Mouse (Mus musculus): ENCODE measurements around the gene Snapc3.
"Not testable (repeated sequence)": the region's sequence is repeated elsewhere in the genome, so short reads cannot be mapped to it uniquely, and the experiment has no call there.

The Snapc3 gene

DNA sequence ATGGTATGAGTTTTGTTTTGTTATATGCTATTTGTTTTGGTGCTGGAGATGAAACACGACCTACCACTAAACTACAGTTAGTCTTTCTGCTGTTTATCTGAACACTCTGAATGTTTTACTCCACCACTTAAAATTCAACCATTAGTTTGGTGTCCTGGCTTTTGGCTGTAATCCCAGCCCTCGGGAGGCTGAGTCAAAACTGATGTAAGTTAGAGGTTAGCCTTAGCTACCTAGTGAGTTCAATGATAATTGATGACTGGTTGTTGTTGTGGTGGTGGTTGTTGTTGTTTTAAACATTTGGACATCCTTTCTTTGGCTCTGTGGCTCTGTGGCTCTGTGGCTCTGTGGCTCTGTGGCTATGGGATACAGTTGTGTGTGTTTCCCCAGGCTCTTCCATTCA is 1.3 kb downstream of the Snapc3 start:
- no peak for DNase-seq

- no peak for DNase-seq
Observed at GRCm38 (mm10) chr4:83423641-83424040, 6.1 kb downstream of the Snapc3 start.

- no peak for DNase-seq
Observed at GRCm38 (mm10) chr4:83425119-83425518, 7.6 kb downstream of the Snapc3 start.

- DNase-seq, result no peak
Observed at GRCm38 (mm10) chr4:83427141-83427540, 9.6 kb downstream of the Snapc3 start.

GRCm38 (mm10) chr4:83427696-83428095 is 10.2 kb downstream of the Snapc3 start:
- no peak for DNase-seq

DNA sequence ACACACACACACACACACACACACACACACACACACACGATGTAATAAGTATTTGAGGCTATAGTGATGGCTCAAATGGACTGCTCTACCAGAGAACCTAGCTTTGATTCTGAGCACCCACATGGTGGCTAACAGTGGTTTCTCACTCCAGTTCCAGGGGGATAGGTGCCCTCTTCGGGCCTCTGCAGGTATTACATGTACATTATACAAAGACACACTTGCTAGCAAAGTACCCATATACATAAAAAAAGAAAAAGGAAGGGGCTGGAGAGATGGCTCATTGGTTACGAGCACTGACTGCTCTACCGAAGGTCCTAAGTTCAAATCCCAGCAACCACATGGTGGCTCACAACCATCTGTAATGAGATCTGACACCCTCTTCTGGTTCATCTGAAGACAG is 11.3 kb downstream of the Snapc3 start:
- DNase-seq, result no peak

DNA sequence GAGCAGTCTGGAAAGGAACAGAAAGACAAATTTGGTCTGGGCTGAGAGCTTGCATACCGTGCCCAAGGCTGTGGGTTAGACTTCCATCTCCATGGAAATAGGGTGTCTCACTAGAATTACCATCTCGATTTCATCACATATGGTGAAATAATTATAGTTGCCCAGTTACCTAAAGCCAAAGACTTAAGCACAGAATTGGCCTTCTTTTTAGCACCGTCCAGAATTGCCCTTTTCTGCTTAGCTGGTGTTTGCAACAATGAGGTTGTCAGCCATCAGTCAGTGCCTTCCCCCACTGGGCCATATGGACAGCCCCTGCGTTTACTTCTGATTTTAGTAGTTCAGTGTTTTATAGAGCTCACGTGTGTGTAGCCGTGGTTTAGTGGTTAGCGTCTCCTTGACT is 14.4 kb downstream of the Snapc3 start:
- DNase-seq, result no peak

GRCm38 (mm10) chr4:83432901-83433300 is 15.4 kb downstream of the Snapc3 start:
- no peak for DNase-seq

DNA sequence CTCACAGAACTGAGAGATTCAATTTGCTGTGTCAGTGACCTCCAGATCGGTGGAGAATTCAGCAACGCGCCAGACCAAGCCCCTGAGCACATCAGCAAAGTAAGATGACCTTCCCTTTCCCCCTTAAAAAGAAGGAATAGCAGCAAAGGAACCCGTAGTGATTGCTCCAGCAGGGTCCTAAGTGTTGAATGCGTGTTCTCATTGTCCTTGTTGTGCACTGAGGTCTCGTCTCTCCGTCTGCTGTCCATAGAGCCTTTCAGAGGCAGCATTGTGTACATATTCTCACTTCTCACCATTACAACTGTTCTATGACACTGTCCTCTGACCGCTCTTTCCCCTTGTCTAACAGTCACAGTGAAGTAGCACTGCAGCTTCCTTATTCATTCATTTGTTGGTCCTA is 18.9 kb downstream of the Snapc3 start:
- DNase-seq, result no peak

- DNase-seq, result no peak
Observed at GRCm38 (mm10) chr4:83438116-83438515, 20.6 kb downstream of the Snapc3 start.

DNA sequence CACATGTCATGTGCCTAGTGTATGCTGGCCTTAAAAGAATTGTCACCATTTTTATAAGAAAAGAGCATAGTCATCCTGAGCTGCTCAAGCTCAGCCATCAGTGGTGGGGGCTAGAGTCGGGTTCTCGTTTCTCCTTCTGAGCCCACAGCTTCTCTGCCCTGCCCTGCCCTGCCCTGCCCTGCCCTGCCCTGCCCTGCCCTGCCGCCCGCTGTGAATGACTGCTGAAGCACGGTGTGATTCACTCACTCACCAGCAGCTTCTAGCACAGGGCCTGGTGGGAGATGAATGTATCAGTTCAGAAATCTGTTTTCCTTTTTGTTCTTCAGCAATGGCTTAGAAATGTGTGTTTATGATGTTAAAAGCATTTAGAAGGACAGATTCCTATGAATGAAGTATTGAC is 21.5 kb downstream of the Snapc3 start:
- no peak for DNase-seq

- no peak for DNase-seq
Observed at GRCm38 (mm10) chr4:83441050-83441449, 23.5 kb downstream of the Snapc3 start.

DNA sequence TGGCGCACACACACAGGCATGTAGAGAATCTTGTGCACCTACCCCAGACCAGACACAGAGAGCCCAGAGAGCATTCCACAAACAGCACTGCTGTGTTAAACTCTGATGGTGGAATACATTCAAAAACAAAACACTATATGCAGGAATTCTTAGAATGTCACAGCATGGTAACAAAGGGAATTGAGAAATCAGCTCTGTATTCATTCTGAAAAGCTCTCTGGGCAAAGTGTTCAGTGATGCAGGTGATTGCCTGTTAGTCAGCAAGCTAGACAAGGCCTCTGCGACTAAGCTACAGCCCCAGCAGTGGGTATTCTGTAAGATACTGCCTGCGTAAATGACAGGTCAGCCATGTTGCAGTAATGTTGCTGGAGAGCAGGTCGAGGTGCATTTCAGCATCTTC is 33.3 kb downstream of the Snapc3 start:
- DNase-seq, result no peak

DNA sequence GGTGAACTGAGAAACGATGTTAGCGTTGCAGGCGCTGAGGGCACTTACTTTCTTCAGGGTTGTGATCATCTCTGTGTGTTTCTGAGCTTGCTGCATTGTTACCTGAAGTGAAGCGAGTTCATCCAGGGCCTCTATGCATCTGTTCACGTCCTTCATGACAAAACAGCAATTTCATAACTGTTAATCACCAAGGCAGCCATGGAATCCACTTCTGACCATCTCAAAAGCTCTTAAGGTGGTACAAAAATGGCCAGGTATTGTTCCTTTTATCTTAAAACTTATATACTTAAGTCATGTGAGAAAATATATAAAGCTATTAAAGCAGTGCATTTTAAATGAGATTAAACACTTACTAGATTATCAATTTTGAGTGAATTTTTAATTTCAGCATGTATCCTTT is 42.6 kb downstream of the Snapc3 start:
- no peak for DNase-seq

DNA sequence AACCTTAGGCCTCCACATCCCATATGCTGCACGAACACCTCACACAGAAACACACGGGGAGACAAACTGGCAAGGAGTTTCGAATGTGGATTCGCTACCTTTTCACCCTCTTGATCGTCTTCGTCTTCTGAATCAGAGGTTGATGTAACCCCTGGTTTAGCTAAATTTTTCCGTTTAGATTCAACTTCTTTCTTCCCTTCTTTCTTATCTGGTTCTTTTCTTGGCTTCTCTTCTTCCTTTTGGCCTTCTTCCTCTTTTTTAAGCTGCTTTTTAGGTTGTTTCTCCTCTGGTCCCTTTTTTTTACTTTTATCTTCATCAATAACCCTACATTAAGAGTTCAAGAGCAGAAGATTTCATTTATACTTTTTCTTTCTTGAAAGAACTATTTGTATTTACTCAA is 47.3 kb downstream of the Snapc3 start:
- DNase-seq, result no peak

DNA sequence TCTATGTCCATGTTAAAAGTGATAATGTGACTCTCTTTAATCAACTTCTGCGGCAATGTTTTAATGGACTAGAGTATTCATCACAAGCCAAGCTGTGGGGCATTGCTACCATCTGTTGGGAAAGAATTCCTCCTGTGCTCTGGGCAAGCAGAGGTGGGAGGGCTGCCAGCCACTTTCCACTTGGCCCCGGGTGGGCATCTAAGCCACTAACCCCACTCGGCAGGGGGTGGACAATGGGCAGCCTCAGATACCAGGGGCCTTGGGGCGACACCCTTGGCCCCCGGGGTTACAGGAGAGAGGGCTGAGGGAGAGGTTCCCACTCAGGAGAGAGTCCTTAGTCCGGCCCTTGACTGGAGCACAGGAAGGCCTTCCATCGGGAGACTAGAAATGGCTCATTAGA is 50.1 kb downstream of the Snapc3 start:
- DNase-seq, result no peak

GRCm38 (mm10) chr4:83468208-83468607 is 50.7 kb downstream of the Snapc3 start:
- DNase-seq, result no peak

GRCm38 (mm10) chr4:83485250-83485649 is 67.7 kb downstream of the Snapc3 start:
- no peak for DNase-seq

GRCm38 (mm10) chr4:83485735-83486116 is 68.2 kb downstream of the Snapc3 start:
- peak; percentile 95 for DNase-seq

DNA sequence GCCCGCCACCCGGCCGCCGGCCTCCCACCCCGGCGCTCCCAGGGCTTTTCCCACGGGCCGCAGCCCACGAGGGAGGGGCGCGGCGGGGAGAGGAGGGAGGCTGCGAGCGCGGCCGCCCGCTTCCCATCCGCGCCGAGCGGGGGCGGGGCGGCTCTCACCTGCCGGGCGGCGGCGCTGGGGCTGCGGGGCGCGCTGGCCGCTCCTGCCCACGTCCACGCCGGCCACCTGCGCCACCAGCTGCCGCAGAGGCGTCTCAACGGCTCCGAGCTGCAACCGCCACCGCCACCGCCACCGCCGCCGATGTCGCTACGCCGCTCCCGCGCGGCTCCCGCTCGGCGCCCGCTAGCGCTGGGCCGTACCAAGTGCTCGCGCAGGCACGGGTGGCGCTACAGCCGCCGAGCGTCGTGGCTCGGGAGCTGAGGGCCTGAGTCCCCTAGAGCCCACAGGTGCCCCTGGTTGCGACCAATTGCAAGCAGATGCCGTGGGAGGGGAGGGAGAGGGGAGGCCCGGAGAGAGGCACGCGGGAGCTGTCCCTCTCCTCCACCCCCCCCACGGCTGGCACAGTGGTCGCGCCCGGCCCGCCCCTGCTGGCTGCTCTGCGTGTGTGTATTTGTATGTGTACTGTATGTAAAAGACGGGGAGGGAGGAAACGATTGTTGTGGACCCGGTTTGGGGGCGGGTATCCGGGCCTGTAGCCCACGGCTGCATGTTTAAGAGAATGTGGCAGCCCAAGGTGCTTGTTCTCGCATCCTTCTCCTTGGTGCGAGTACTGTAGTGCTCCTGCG is 68.8 kb downstream of the Snapc3 start, which contains the start of gene Psip1:
Gene Psip1, minus strand, starts transcription at position 343 of the 785 bp plus-strand sequence.
- peak; percentile 94 for DNase-seq

DNA sequence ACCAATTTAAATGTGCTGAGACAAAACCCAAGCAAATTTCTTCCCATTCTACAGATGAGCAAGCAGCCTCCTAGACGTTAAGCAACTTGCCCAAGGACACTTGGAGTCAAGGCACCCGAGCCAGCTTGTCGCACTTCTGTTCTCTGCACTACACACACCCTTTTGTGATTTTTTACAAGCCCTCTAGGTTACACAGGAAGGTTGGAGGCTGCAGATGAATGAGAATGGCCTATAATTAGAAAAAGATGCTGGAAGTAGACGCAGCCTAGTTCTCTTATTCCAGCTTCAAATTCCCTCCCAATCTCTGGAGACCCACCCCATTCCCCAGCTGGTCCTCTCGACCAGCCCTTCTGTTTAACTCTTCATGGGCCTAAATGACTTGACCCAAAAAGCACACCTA is 71.6 kb downstream of the Snapc3 start:
- DNase-seq, result peak; percentile 53

GRCm38 (mm10) chr4:83493112-83493511 is 75.6 kb downstream of the Snapc3 start:
- no peak for DNase-seq

DNA sequence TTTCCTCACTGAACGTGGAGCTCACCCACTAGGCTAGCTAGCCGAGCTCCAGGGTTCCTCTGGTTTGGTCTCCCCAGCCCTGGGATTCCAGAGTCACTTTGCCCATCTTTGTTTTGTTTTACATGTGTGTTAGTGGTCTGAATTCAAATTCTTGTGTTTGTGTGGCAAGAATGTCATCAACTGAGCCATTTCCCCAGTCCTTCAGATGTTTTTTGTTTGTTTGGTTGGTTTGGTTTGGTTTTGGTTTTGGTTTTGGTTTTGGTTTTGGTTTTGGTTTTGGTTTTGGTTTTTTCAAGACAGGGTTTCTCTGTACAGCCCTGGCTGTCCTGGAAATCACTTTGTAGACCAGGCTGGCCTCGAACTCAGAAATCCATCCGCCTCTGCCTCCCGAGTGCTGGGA is 79.5 kb downstream of the Snapc3 start:
- DNase-seq, result not testable (repeated sequence)

DNA sequence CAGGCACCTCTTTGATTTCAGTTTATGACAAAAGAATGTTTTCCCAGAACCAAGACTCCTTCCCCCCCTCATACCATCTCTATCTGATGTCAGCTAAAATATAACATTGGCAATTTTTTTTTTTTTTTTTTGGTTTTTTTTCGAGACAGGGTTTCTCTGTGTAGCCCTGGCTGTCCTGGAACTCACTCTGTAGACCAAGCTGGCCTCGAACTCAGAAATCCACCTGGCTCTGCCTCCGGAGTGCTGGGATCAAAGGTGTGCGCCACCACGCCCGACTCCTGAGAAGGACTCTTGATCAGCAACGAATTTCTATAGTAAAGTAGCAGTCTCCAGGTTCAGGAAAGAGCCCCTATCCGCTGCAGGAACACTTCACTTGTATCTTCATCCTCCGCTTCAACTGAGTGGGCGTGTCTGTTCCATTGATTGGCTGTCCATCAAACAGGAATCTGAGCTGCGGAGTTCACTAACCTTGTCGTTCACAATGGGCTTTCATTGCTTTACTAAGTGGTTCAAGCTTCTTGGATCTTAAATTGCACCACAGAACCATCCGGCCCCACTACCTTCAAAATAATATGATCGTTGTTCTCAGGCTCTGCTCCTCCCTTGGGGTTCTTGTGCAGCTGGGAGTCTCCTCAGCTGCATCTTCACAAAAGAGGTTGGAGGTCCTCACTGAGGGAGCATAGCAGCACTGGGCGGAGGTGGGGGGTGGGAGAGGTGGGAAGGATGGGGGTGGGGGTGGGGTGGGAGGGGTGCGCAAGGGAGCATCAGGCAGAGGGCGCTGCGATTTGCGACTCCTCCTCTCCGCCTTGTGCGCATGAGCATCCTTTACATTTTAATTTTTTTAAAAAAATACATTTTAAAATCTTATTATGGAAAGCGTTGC is 82.9 kb downstream of the Snapc3 start:
- DNase-seq, result peak; percentile 81
